Comparison of ENCODE assay signal across 8 mouse cellular contexts in genomic region chr2:119547522-119548370, GRCm38 (mm10). TPM values are rescaled to one million over a fixed set of nuclear protein-coding genes. Genes with fewer than 3 reads are reported as not detected.
DNase-seq lines count a peak whose midpoint lies in the region; ATAC-seq lines count a peak whose summit lies in the region.

Gene Exd1 (minus strand): TSS chr2:119547627.
Gene Chp1 (plus strand): TSS chr2:119547697.

- peak; percentile 87 for ATAC-seq in inflammation-experienced regulatory T-cells, adult 6 months
- ATAC-seq in megakaryocyte-erythroid progenitor cell, adult 5-6 weeks (replicated peaks; ENCODE audit: low FRiP score, low TSS enrichment, poor library complexity, severe bottlenecking): peak; percentile 95

- DNase-seq in adrenal gland, adult (ENCODE audit: inconsistent age in 2 of 2, low spot score in 1 of 2): peak; percentile 99
- peak; percentile 99 for DNase-seq in embryo, embryonic 10.5 days (ENCODE audit: low spot score)
- peak; percentile 100 for DNase-seq in gastrocnemius, postnatal 14 days
- DNase-seq in left cerebral cortex, postnatal 10 days (ENCODE audit: extremely low spot score in 1 of 2, low spot score in 2 of 2): peak; percentile 97 to 100
- peak; percentile 99 for DNase-seq in right cerebral cortex, postnatal 25 days
- peak; percentile 98 to 99 for DNase-seq in urinary bladder, postnatal 4 days (ENCODE audit: low spot score in 2 of 2)

- intact Hi-C loops in gastrocnemius, postnatal 14 days (cut with DNase I; ENCODE audit: low total_unique reads): loop anchor here (5.0 kb wide), 1 partner anchor 45 kb away; no protein-coding TSS in a partner anchor
- intact Hi-C loops in left cerebral cortex, postnatal 10 days (cut with DNase I): loop anchor here (5.0 kb wide), 1 partner anchor 45 kb away; no protein-coding TSS in a partner anchor

RNA-seq across cellular contexts. Expression of gene Exd1, which starts in this region (rescaled TPM):
- under 1 TPM; 0.13 to 0.35 TPM for total RNA-seq in gastrocnemius, postnatal 14 days (2021)
- polyA plus RNA-seq in inflammation-experienced regulatory T-cells, adult 6 months (2017; shearing (Covaris generic)): under 1 TPM in 1 of 3 experiments, not detected in 2; 0.09 TPM
- under 1 TPM; 0.63 to 0.64 TPM for total RNA-seq in left cerebral cortex, postnatal 10 days (2021)
- total RNA-seq in megakaryocyte-erythroid progenitor cell, adult 5-6 weeks (2014; fragmentation: Nextera tagmentation): 0.37 TPM in 1 of 2 replicates, not detected in the other
- total RNA-seq in megakaryocyte-erythroid progenitor cell, adult 5-6 weeks (2017): not detected in 2 replicates

RNA-seq across cellular contexts. Expression of gene Chp1, which starts in this region (rescaled TPM):
- total RNA-seq in gastrocnemius, postnatal 14 days (2021): 10 to 100 TPM; 53.3 to 60.3 TPM
- 10 to 100 TPM; 68.4 to 88.9 (median 72.2) TPM for polyA plus RNA-seq in inflammation-experienced regulatory T-cells, adult 6 months (2017; shearing (Covaris generic))
- 100 to 1,000 TPM; 108 to 110 TPM for total RNA-seq in left cerebral cortex, postnatal 10 days (2021)
- 36.7 and 54.6 TPM in 2 replicates for total RNA-seq in megakaryocyte-erythroid progenitor cell, adult 5-6 weeks (2014; fragmentation: Nextera tagmentation)
- 48.5 and 63.0 TPM in 2 replicates for total RNA-seq in megakaryocyte-erythroid progenitor cell, adult 5-6 weeks (2017)

Comparison
In these comparisons a context has a peak if more than half of its experiments do, and no peak if none do; other contexts are left out.
1. Peak in every context shown above with its lines: DNase-seq and ATAC-seq.